Mouse (Mus musculus) heart, embryonic 16.5 days (tissue): ENCODE measurements around the gene Bivm. TPM values are rescaled to one million over a fixed set of nuclear protein-coding genes. Genes with fewer than 3 reads are reported as not detected.

ENCODE experiments used
- ATAC-seq: fragments of 200-750 bp; cut with Nextera tagmentation; replicated peaks from 2 replicates; pipeline ENCODE4 v1.8.0; 2017; ENCODE audit warnings: moderate number of reproducible peaks; ENCODE audit not compliant: insufficient read depth, low FRiP score; ENCODE audit errors: extremely low read depth
- H3K27ac ChIP-seq: fragments of 300-500 bp; sonication (generic); 2 replicates; pipeline ENCODE4 v1.5.1; 2014; ENCODE audit warnings: mild to moderate bottlenecking, low read length, control low read depth, moderate library complexity
- H3K27me3 ChIP-seq: fragments of 300-500 bp; sonication (generic); 2 replicates; pipeline ENCODE4 v1.6.1; 2014; ENCODE audit warnings: low read length, mixed read lengths; ENCODE audit not compliant: control insufficient read depth, insufficient read depth
- H3K36me3 ChIP-seq: fragments of 300-500 bp; sonication (generic); 2 replicates; pipeline ENCODE4 v1.6.1; 2014; ENCODE audit not compliant: control insufficient read depth, insufficient read depth
- H3K4me1 ChIP-seq: fragments of 300-500 bp; sonication (generic); 2 replicates; pipeline ENCODE4 v1.6.1; 2014; ENCODE audit warnings: low read length, mixed read lengths; ENCODE audit not compliant: control insufficient read depth, insufficient read depth
- H3K4me2 ChIP-seq: fragments of 300-500 bp; sonication (generic); 2 replicates; pipeline ENCODE4 v1.6.1; 2014; ENCODE audit warnings: low read depth, mild to moderate bottlenecking, control low read depth, low read length
- H3K4me3 ChIP-seq: fragments of 300-500 bp; sonication (generic); 2 replicates; pipeline ENCODE4 v1.5.1; 2014; ENCODE audit warnings: mild to moderate bottlenecking, control low read depth, low read length
- H3K9ac ChIP-seq: fragments of 300-500 bp; sonication (generic); 2 replicates; pipeline ENCODE4 v1.6.1; 2014; ENCODE audit warnings: low read length, control low read depth
- H3K9me3 ChIP-seq: fragments of 300-500 bp; sonication (generic); replicated peaks from 2 replicates; pipeline ENCODE4 v1.6.1; 2016; ENCODE audit warnings: low read length; ENCODE audit not compliant: control insufficient read depth
- WGBS: fragments of 180-500 bp; shearing (Covaris S2); extraction: QIAGEN DNeasy Blood & Tissue Kit; methylation state at CpG from one replicate; pipeline ENCODE4 v1.1.7; 2014; 5-methylcytosine and 5-hydroxymethylcytosine counted together
- polyA plus RNA-seq: library from polyadenylated mRNA; unstranded; fragments of >200 nt; fragmentation: Nextera tagmentation; extraction: Ambion mirVana; gene quantifications from 2 replicates; pipeline ENCODE4 v1.2.1, GENCODE M21; 2015

The Bivm gene
- 11.0 and 13.4 TPM in 2 replicates for polyA plus RNA-seq

GRCm38 (mm10) chr1:44118239-44119054 is at the start of gene Bivm, which contains the start of gene Kdelc1:
Gene Bivm, plus strand, starts transcription at chr1:44118957.
Gene Kdelc1, minus strand, starts transcription at chr1:44118808.
- H3K4me3 ChIP-seq: peak within 1 kb of the TSS; percentile 76
- under 1% methylated on average over 39 of the region's 39 CpGs for WGBS
- H3K4me2 ChIP-seq: peak within 1 kb of the TSS; percentile 68
- peaks cover 21% of the 10 kb centered on the region for H3K36me3 ChIP-seq
- H3K27ac ChIP-seq: peak within 1 kb of the TSS; percentile 94
- no peaks in the 10 kb centered on the region for H3K27me3 ChIP-seq
- H3K9ac ChIP-seq: peak within 1 kb of the TSS; percentile 81
- H3K4me1 ChIP-seq: peaks cover 8% of the 10 kb centered on the region
- ATAC-seq: peak; percentile 95
- no peaks in the 10 kb centered on the region for H3K9me3 ChIP-seq

- peak overlapping the region; percentile 94 for H3K27ac ChIP-seq
- H3K4me2 ChIP-seq: peak overlapping the region; percentile 75
- H3K36me3 ChIP-seq: peaks cover 15% of the 10 kb centered on the region
- peak; percentile 67 for ATAC-seq
- no peaks in the 10 kb centered on the region for H3K9me3 ChIP-seq
- under 1% methylated on average over 54 of the region's 55 CpGs for WGBS
- H3K9ac ChIP-seq: peak overlapping the region; percentile 89
- H3K4me1 ChIP-seq: peaks cover 9% of the 10 kb centered on the region
- H3K27me3 ChIP-seq: no peaks in the 10 kb centered on the region
- H3K4me3 ChIP-seq: peak overlapping the region; percentile 89
These were observed 17.1 kb upstream of the Bivm start for GRCm38 (mm10) chr1:44101448-44102225.

- under 1% methylated on average over 55 of the region's 55 CpGs for WGBS
- Histone ChIP-seq H3K36me3 (peaks cover 14% of the 10 kb centered on the region), H3K27me3 (no peaks in the 10 kb centered on the region), H3K27ac (peak within 1 kb of the TSS; percentile 94), H3K9ac (peak within 1 kb of the TSS; percentile 89), H3K4me1 (peaks cover 9% of the 10 kb centered on the region), H3K4me3 (peak within 1 kb of the TSS; percentile 89), H3K9me3 (no peaks in the 10 kb centered on the region), H3K4me2 (peak within 1 kb of the TSS; percentile 75)
- ATAC-seq: peak; percentile 96
These were observed 16.5 kb upstream of the Bivm start, which contains the start of gene Tex30 for GRCm38 (mm10) chr1:44102259-44102717. Gene Tex30, minus strand, starts transcription at chr1:44102441.

GRCm38 (mm10) chr1:44102939-44103338 is 15.8 kb upstream of the Bivm start:
- no peak for ATAC-seq
- Histone ChIP-seq H3K27ac (no peak overlapping the region; the same call in 1 of the 2 replicates), H3K4me3 (peak overlapping the region; percentile 89), H3K27me3 (no peaks in the 10 kb centered on the region), H3K9ac (no peak overlapping the region), H3K36me3 (peaks cover 17% of the 10 kb centered on the region), H3K9me3 (no peaks in the 10 kb centered on the region), H3K4me2 (peak overlapping the region; percentile 75), H3K4me1 (peaks cover 9% of the 10 kb centered on the region)
- 14% methylated on average over 5 of the region's 5 CpGs for WGBS

GRCm38 (mm10) chr1:44117571-44117970 is 1.2 kb upstream of the Bivm start:
- H3K4me3 ChIP-seq: peak overlapping the region; percentile 18; the same call in 1 of the 2 replicates
- ATAC-seq: no peak
- H3K27me3 ChIP-seq: no peaks in the 10 kb centered on the region
- peak overlapping the region; percentile 53 for H3K4me2 ChIP-seq
- H3K27ac ChIP-seq: no peak overlapping the region
- H3K9ac ChIP-seq: no peak overlapping the region; the same call in 1 of the 2 replicates
- peaks cover 27% of the 10 kb centered on the region for H3K36me3 ChIP-seq
- no peaks in the 10 kb centered on the region for H3K9me3 ChIP-seq
- H3K4me1 ChIP-seq: peaks cover 8% of the 10 kb centered on the region

- 0% methylated on average over 42 of the region's 43 CpGs for WGBS
- H3K9ac ChIP-seq: peak overlapping the region; percentile 81
These were observed 680 bp downstream of the Bivm start for GRCm38 (mm10) chr1:44119201-44120073.

GRCm38 (mm10) chr1:44120074-44120406 is 1.3 kb downstream of the Bivm start:
- H3K4me2 ChIP-seq: peak overlapping the region; percentile 68
- H3K9ac ChIP-seq: peak overlapping the region; percentile 81
- peak overlapping the region; percentile 94 for H3K27ac ChIP-seq
- H3K4me1 ChIP-seq: peaks cover 8% of the 10 kb centered on the region
- H3K4me3 ChIP-seq: peak overlapping the region; percentile 76
- ATAC-seq: 0 out of 2 replicates have a peak, but pooled peaks have one; percentile 7
- 6% methylated on average over 6 of the region's 6 CpGs for WGBS
- H3K9me3 ChIP-seq: no peaks in the 10 kb centered on the region
- no peaks in the 10 kb centered on the region for H3K27me3 ChIP-seq
- H3K36me3 ChIP-seq: peaks cover 14% of the 10 kb centered on the region

More at GRCm38 (mm10) chr1:44119201-44120073, 680 bp downstream of the Bivm start:
- H3K9me3 ChIP-seq: no peaks in the 10 kb centered on the region
- no peaks in the 10 kb centered on the region for H3K27me3 ChIP-seq
- peak; percentile 84 for ATAC-seq
- H3K36me3 ChIP-seq: peaks cover 14% of the 10 kb centered on the region
- peak overlapping the region; percentile 76 for H3K4me3 ChIP-seq
- peak overlapping the region; percentile 94 for H3K27ac ChIP-seq
- H3K4me1 ChIP-seq: peaks cover 8% of the 10 kb centered on the region
- H3K4me2 ChIP-seq: peak overlapping the region; percentile 68

GRCm38 (mm10) chr1:44122256-44122655 is 3.5 kb downstream of the Bivm start:
- H3K4me1 ChIP-seq: peaks cover 8% of the 10 kb centered on the region
- H3K9ac ChIP-seq: no peak overlapping the region
- H3K27me3 ChIP-seq: no peaks in the 10 kb centered on the region
- H3K9me3 ChIP-seq: no peaks in the 10 kb centered on the region
- no peak overlapping the region for H3K4me3 ChIP-seq
- WGBS: 78% methylated on average over 3 of the region's 3 CpGs
- H3K36me3 ChIP-seq: peaks cover 14% of the 10 kb centered on the region
- H3K27ac ChIP-seq: no peak overlapping the region
- H3K4me2 ChIP-seq: no peak overlapping the region
- no peak for ATAC-seq
